Mouse (Mus musculus) liver, embryonic 14.5 days (tissue): ENCODE data around the gene Creb5.

Source experiments
- CTCF ChIP-seq: IDR thresholded peaks from 2 replicates; pipeline ENCODE4 v1.5.1; 2016; ENCODE audit warnings: antibody characterized with exemption, low read depth, control low read depth
- EP300 ChIP-seq: IDR thresholded peaks from 2 replicates; pipeline ENCODE4 v1.6.1; 2016; ENCODE audit warnings: antibody characterized with exemption, low read depth

GRCm38 (mm10) chr6:53421345-53421744 lies 134.3 kb downstream of the Creb5 start:
- TF ChIP-seq CTCF: no peak
- TF ChIP-seq EP300: no peak
